Mouse (Mus musculus) small intestine, adult 2 months (tissue): Measurements from ENCODE around the gene S100a1.

ENCODE experiments used
- CTCF ChIP-seq: fragments of 200-500 bp; IDR thresholded peaks from 2 replicates; pipeline ENCODE4 v1.5.1; 2012; ENCODE audit warnings: low read depth, mild to moderate bottlenecking, control low read depth, inconsistent platforms, low read length, moderate library complexity, mixed read lengths; ENCODE audit not compliant: insufficient replicate concordance, insufficient read length; ENCODE audit errors: extremely low read depth
- POLR2A ChIP-seq: fragments of 200-500 bp; IDR thresholded peaks from 2 replicates; pipeline ENCODE4 v1.6.1; 2012; ENCODE audit warnings: low read depth, mild to moderate bottlenecking, control low read depth, inconsistent platforms, low read length, moderate library complexity

DNA sequence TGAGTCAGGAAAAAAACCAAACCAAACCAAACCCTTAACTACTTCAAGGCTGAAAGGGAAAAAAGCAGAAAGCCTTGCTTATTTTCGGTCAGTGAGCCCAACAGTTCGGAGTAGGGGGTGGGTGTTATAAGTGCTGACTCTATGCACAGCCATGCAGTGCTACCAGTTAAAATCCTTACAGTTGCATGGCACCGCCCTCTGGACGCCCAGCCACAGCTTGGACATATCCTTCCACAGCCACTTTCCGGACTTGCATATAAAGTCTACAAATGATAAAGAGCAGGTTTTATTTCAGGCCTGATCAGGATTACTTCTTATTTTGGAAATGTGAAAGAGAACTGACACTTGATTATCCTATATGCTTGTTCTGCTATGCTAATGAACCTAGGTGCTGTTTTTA, 9.0 kb downstream of the S100a1 start:
- TF ChIP-seq POLR2A (no peak), CTCF (no peak)
